Mouse (Mus musculus) spleen, adult 2 months (tissue): ENCODE results near the gene Dact1.

Experiments
- CTCF ChIP-seq: fragments of 200-500 bp; IDR thresholded peaks from 2 replicates; pipeline ENCODE4 v1.5.1; 2011; ENCODE audit warnings: mild to moderate bottlenecking, inconsistent platforms; ENCODE audit not compliant: insufficient read depth, insufficient read length, insufficient replicate concordance; ENCODE audit errors: extremely low read depth
- POLR2A ChIP-seq: fragments of 200-500 bp; IDR thresholded peaks from 2 replicates; pipeline ENCODE4 v1.6.1; 2011; ENCODE audit warnings: low read depth, low read length, inconsistent platforms

- TF ChIP-seq POLR2A = no peak
- no peak for TF ChIP-seq CTCF
Measured at GRCm38 (mm10) chr12:71337025-71337582, 27.4 kb downstream of the Dact1 start.
